Mouse (Mus musculus) brain, embryonic 14.5 days (tissue): ENCODE data around the gene Wdr43. TPM values are rescaled to one million over a fixed set of nuclear protein-coding genes. Genes with fewer than 3 reads are reported as not detected.
A peak's percentile ranks its signal among the peaks of the same experiment; 100 is the strongest.

ENCODE experiments used
- DNase-seq: peaks from one replicate; pipeline ENCODE4 v3.0.0-alpha.2; 2011; ENCODE audit warnings: low read depth
- CTCF ChIP-seq: fragments of 200-500 bp; IDR thresholded peaks from 2 replicates; pipeline ENCODE4 v1.5.1; 2012; ENCODE audit warnings: inconsistent platforms, mild to moderate bottlenecking, moderate library complexity, borderline replicate concordance; ENCODE audit not compliant: insufficient read depth, insufficient read length; ENCODE audit errors: extremely low read depth
- POLR2A ChIP-seq: fragments of 200-500 bp; IDR thresholded peaks from 2 replicates; pipeline ENCODE4 v1.6.1; 2012; ENCODE audit warnings: mild to moderate bottlenecking, inconsistent platforms, borderline replicate concordance; ENCODE audit not compliant: poor library complexity, insufficient read depth, insufficient read length, severe bottlenecking; ENCODE audit errors: extremely low read depth
- polyA plus RNA-seq: library from polyadenylated mRNA; depleted of rRNA; stranded (reverse); fragments of >200 nt; gene quantifications from 2 replicates; pipeline ENCODE4 v1.2.3, GENCODE M21; 2012

Gene Wdr43
- polyA plus RNA-seq, 1 experiment: 44.8 TPM

- peak; percentile 58 for DNase-seq
- no peak for TF ChIP-seq POLR2A
- TF ChIP-seq CTCF: no peak
Observed at GRCm38 (mm10) chr17:71673092-71673491, 57.4 kb downstream of the Wdr43 start, which contains the start of gene Togaram2. Gene Togaram2, plus strand, starts transcription at chr17:71673261.

GRCm38 (mm10) chr17:71673936-71674335 is 58.2 kb downstream of the Wdr43 start:
- no peak for TF ChIP-seq CTCF
- no peak for TF ChIP-seq POLR2A
- peak; percentile 77 for DNase-seq

- TF ChIP-seq CTCF (no peak), POLR2A (no peak)
Observed at GRCm38 (mm10) chr17:71674886-71675285, 59.2 kb downstream of the Wdr43 start.

GRCm38 (mm10) chr17:71681666-71682065 is 66.0 kb downstream of the Wdr43 start:
- TF ChIP-seq POLR2A (no peak), CTCF (no peak)

More at GRCm38 (mm10) chr17:71674886-71675285, 59.2 kb downstream of the Wdr43 start:
- peak; percentile 52 for DNase-seq

GRCm38 (mm10) chr17:71682379-71682778 is 66.7 kb downstream of the Wdr43 start:
- no peak for TF ChIP-seq POLR2A
- no peak for TF ChIP-seq CTCF
- no peak for DNase-seq

More at GRCm38 (mm10) chr17:71681666-71682065, 66.0 kb downstream of the Wdr43 start:
- peak; percentile 22 for DNase-seq

- DNase-seq: no peak
Observed at GRCm38 (mm10) chr17:71683281-71683680, 67.6 kb downstream of the Wdr43 start.

GRCm38 (mm10) chr17:71684103-71684608 is 68.5 kb downstream of the Wdr43 start:
- peak; percentile 70 for DNase-seq
- TF ChIP-seq POLR2A: no peak
- TF ChIP-seq CTCF: no peak

More at GRCm38 (mm10) chr17:71683281-71683680, 67.6 kb downstream of the Wdr43 start:
- TF ChIP-seq CTCF (no peak), POLR2A (no peak)

- no peak for DNase-seq
Observed at GRCm38 (mm10) chr17:71687436-71687835, 71.7 kb downstream of the Wdr43 start.

GRCm38 (mm10) chr17:71689903-71690302 is 74.2 kb downstream of the Wdr43 start:
- no peak for TF ChIP-seq POLR2A
- TF ChIP-seq CTCF: no peak
- no peak for DNase-seq

More at GRCm38 (mm10) chr17:71687436-71687835, 71.7 kb downstream of the Wdr43 start:
- no peak for TF ChIP-seq POLR2A
- TF ChIP-seq CTCF: no peak

- TF ChIP-seq CTCF: no peak
- TF ChIP-seq POLR2A: no peak
- peak; percentile 48 for DNase-seq
Observed at GRCm38 (mm10) chr17:71691361-71691875, 75.7 kb downstream of the Wdr43 start.

GRCm38 (mm10) chr17:71693313-71693712 is 77.6 kb downstream of the Wdr43 start:
- TF ChIP-seq CTCF (no peak), POLR2A (no peak)
- peak; percentile 38 for DNase-seq

- DNase-seq: no peak
Observed at GRCm38 (mm10) chr17:71693780-71694179, 78.1 kb downstream of the Wdr43 start.

GRCm38 (mm10) chr17:71695151-71695550 is 79.5 kb downstream of the Wdr43 start:
- TF ChIP-seq POLR2A (no peak), CTCF (no peak)
- no peak for DNase-seq

More at GRCm38 (mm10) chr17:71693780-71694179, 78.1 kb downstream of the Wdr43 start:
- TF ChIP-seq CTCF (peak; percentile 38), POLR2A (no peak)
